Mouse (Mus musculus) CD8-positive naive resting alpha-beta T cell, adult 57 days (primary cell): ENCODE data around the gene Pabpn1l. TPM values are rescaled to one million over a fixed set of nuclear protein-coding genes. Genes with fewer than 3 reads are reported as not detected.

Experiments
- total RNA-seq: library from RNA; stranded (reverse); gene quantifications from one replicate; pipeline ENCODE4 v1.2.4, GENCODE M21; 2023

The Pabpn1l gene
- total RNA-seq: not detected

DNA sequence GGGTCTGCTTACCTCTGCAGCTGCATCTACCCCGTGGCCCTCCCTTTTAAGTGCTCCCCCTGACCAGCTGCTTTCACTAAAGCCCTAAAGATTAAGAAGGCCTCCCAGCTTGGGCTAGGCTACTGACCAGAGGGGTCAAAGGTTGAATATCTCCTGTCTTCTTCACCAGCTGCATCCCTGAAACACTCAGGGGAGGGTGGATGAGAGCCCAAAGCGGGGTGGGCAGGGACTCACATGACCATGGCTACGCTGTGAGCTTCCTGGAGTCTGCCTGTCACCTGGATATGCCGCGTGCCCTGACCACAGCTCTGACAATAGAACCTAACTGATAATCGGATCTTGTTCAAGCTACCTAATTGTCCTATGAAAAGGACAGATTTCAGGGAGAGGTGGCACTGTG, at the start of gene Pabpn1l:
Pabpn1l (minus strand) TSS at position 13 of the 400 bp plus-strand sequence.

DNA sequence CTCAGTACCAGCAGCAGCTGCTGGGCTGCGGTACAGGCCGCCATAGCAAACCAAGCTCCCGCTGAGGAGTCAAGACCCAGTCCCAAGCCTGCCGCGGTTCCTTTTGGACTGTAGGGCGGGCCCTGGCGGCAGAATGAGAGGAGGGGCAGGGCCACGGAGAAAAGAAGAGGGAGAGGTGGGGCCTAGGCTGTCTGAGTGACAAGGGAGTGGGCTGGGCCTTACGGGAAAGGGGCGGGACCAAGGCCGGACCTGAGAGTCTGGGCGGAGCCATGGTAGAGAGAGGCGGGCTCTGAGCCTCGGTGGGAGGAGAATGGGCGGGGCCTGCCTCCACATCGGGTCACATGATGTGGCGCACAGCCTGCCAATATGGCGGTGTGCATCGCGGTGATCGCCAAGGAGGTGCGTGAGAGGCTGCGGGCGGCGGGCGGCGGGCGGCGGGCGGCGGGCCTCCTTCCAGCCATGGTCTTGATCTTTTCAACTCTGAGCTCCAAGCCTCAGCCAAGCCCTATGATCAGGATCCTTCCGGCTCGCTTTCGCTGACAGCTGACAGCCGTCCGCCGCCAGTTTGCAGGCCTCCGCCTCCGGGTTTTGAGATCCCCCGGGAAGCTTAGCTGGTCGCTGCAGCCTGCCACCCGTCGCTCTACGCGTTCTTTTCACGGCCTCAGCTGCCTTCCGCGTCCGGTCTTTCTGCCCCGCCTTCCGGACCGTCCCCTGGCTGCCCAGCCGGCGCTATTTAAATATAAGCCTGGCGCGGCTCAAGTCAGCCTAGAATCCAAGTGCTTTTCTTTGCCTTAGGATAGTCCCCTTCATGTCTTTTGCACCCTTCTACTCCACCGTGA, 11.0 kb downstream of the Pabpn1l start, which contains the start of the genes Galns and Trappc2l:
Galns (minus strand) TSS at position 169 of the 839 bp plus-strand sequence.
Trappc2l (plus strand) TSS at position 346 of the 839 bp plus-strand sequence.

DNA sequence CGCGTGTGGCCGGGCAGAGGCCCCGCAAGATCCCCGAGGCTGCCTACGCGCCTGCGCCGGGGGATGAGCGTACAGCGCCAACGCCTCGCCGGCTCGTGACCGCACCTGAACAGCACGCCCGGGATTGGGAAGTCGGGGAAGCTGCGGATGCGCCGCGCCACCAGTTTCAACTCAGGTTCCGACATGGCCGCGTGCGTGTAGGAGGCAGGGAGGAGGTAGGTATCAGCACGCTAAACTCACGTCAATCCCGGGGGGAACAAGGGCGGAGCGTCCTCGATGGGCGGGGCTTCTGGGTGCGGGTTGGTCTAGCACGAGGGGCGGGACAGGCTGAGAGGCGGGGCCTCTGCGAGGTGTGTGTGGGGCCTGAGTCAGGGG, 45.9 kb downstream of the Pabpn1l start, which contains the start of gene Aprt:
Aprt (minus strand) TSS at position 262 of the 375 bp plus-strand sequence.

Other genes starting within 250 kb of the Pabpn1l start
- gene Zc3h18, start 246.1 kb downstream of the Pabpn1l start, total RNA-seq: 94.7 TPM
- gene Il17c, start 200.7 kb downstream of the Pabpn1l start, total RNA-seq: not detected
- gene Cyba, start 189.8 kb downstream of the Pabpn1l start, total RNA-seq: 140 TPM
- 11.3 TPM for gene Mvd, start 179.3 kb downstream of the Pabpn1l start, total RNA-seq
- 9.0 TPM for gene Snai3, start 162.0 kb downstream of the Pabpn1l start, total RNA-seq
- 99.1 TPM for gene Rnf166, start 146.7 kb downstream of the Pabpn1l start, total RNA-seq
- gene Ctu2, start 146.6 kb downstream of the Pabpn1l start, total RNA-seq: 51.0 TPM
- 43.8 TPM for gene Piezo1, start 71.4 kb downstream of the Pabpn1l start, total RNA-seq
- 75.3 TPM for gene Cdt1, start 54.7 kb downstream of the Pabpn1l start, total RNA-seq
- gene Aprt, start 45.8 kb downstream of the Pabpn1l start, total RNA-seq: 96.5 TPM
- gene Galns, start 11.3 kb downstream of the Pabpn1l start, total RNA-seq: 13.4 TPM
- 42.0 TPM for gene Trappc2l, start 11.1 kb downstream of the Pabpn1l start, total RNA-seq
- gene Cbfa2t3, start 76.4 kb upstream of the Pabpn1l start, total RNA-seq: 6.0 TPM
- gene Acsf3, start 152.7 kb upstream of the Pabpn1l start, total RNA-seq: 8.6 TPM
- not detected for gene Cdh15, start 225.2 kb upstream of the Pabpn1l start, total RNA-seq